Mouse (Mus musculus): Measurements from ENCODE around the gene Cd300a. TPM values are rescaled to one million over a fixed set of nuclear protein-coding genes. Genes with fewer than 3 reads are reported as not detected.

Gene Cd300a
- polyA plus RNA-seq (2012; rRNA removed; ENCODE audit: low replicate concordance), result 3.3 and 4.1 TPM in 2 replicates

DNA sequence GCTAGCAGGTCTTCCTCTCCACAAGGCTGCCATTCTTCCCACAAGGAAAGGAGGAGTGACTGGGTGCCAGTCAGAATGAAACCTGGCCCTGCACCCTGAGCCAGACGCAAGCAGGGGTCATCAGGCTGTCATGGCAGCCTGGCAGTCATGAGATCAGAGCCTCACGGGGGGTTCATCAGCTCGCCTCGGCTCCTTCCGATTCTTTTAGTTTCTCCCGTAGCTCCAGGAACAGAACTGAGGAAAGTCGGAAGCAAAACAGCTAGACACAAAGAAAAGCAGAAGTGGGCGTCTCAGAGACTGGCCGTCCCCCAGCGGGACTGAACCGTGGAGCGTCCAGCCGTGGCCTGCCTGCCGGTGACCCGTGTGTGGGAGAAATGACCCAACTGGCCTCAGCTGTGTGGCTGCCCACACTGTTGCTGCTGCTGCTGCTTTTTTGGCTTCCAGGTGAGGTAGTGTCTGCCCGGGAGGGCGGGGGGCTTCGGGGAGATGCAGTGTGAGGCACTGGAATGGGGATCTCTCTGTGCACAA, at the start of gene Cd300a:
TSS of gene Cd300a (plus strand) at position 51 of the 528 bp plus-strand sequence.

DNA sequence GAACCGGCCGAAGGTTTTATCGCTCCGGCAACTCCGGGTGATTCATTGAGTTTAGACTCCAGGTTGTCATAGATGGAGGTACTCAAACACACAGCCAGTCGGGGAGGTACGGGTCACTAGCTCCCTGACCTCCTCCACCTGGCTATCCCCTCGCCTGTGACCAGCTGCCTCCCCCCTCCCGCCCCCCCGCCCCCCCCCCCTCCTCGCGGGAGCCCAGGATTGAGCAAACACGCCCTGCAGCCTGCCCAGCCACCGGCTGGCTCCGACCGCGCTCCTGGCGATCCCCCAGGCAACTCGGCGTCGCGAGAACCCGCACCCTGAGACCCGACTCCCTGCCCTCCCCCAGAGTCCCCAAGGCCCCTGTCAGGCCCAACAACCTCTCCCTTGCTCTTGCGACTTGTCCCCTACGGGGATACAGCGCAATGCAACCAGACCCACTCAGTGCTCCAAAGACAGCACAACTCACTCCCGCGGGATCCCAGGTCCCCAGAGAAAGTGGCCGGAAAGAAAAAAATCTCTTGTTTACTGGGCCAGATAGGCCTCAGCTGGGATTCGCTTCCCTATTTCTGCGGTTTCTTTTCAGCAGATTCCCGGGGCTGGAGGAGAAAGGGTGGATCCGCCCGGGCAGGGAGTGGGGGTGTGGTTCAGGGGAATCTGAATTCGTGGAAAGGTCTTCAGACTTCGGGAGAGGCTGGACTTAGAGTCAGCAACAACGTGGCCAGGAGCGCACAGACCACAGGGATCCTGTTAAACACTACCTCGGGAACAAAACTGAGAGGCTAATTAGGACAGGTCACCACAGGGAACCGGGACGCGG, 39.2 kb upstream of the Cd300a start, which contains the start of gene Gprc5c:
TSS of gene Gprc5c (plus strand) at position 701 of the 817 bp plus-strand sequence.

DNA sequence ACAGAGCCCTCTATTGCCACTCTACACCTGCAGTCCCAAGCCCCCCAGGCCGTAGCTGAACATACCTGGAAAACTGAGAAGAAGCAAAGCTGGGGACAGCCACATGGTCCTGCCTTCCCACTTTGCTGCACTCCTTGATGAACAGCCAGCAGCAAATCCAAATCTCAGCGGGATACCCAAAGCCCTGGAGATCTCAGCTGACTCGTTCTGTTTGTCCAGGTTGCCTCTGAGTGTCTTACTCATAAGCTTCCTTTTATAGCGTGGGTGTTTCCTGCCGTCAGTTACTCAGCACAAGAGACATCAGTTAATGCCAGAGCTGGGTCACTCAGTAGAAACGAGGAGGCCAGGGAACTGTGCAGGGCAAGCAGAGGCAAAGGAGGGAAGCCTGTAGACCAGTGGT, 44.3 kb downstream of the Cd300a start, which contains the start of gene Cd300lb:
TSS of gene Cd300lb (minus strand) at position 243 of the 400 bp plus-strand sequence.

Other genes with a start within 250 kb of the Cd300a start
- 319 and 590 TPM in 2 replicates for gene Rpl38, start 221.5 kb upstream of the Cd300a start, polyA plus RNA-seq (2012; rRNA removed; ENCODE audit: low replicate concordance)
- 46.9 and 89.7 TPM in 2 replicates for gene Ttyh2, start 214.6 kb upstream of the Cd300a start, polyA plus RNA-seq (2012; rRNA removed; ENCODE audit: low replicate concordance)
- 2.0 and 4.2 TPM in 2 replicates for gene Dnaic2, start 162.6 kb upstream of the Cd300a start, polyA plus RNA-seq (2012; rRNA removed; ENCODE audit: low replicate concordance)
- gene Kif19a, start 124.7 kb upstream of the Cd300a start, polyA plus RNA-seq (2012; rRNA removed; ENCODE audit: low replicate concordance), result 1.3 and 2.2 TPM in 2 replicates
- 0.67 and 0.78 TPM in 2 replicates for gene Btbd17, start 94.1 kb upstream of the Cd300a start, polyA plus RNA-seq (2012; rRNA removed; ENCODE audit: low replicate concordance)
- gene Gpr142, start 91.1 kb upstream of the Cd300a start, polyA plus RNA-seq (2012; rRNA removed; ENCODE audit: low replicate concordance), result 0.12 TPM in 1 of 2 replicates, not detected in the other
- gene Gprc5c, start 38.9 kb upstream of the Cd300a start, polyA plus RNA-seq (2012; rRNA removed; ENCODE audit: low replicate concordance), result 20.8 and 50.7 TPM in 2 replicates
- gene Cd300lb, start 44.3 kb downstream of the Cd300a start, polyA plus RNA-seq (2012; rRNA removed; ENCODE audit: low replicate concordance), result 4.8 and 6.8 TPM in 2 replicates
- gene Cd300c, start 79.1 kb downstream of the Cd300a start, polyA plus RNA-seq (2012; rRNA removed; ENCODE audit: low replicate concordance), result 0.54 TPM in 1 of 2 replicates, not detected in the other
- 4.3 and 5.3 TPM in 2 replicates for gene Cd300ld, start 99.9 kb downstream of the Cd300a start, polyA plus RNA-seq (2012; rRNA removed; ENCODE audit: low replicate concordance)
- 6.8 and 17.5 TPM in 2 replicates for gene Cd300c2, start 111.8 kb downstream of the Cd300a start, polyA plus RNA-seq (2012; rRNA removed; ENCODE audit: low replicate concordance)
- gene Cd300ld2, start 126.2 kb downstream of the Cd300a start, polyA plus RNA-seq (2012; rRNA removed; ENCODE audit: low replicate concordance), result 1.4 and 3.3 TPM in 2 replicates
- gene Cd300ld4, start 137.0 kb downstream of the Cd300a start, polyA plus RNA-seq (2012; rRNA removed; ENCODE audit: low replicate concordance), result 3.3 TPM in 2 replicates
- 7.1 and 7.3 TPM in 2 replicates for gene Cd300ld5, start 147.7 kb downstream of the Cd300a start, polyA plus RNA-seq (2012; rRNA removed; ENCODE audit: low replicate concordance)
- 72.6 and 85.8 TPM in 2 replicates for gene Cd300ld3, start 158.4 kb downstream of the Cd300a start, polyA plus RNA-seq (2012; rRNA removed; ENCODE audit: low replicate concordance)
- 0.20 and 0.30 TPM in 2 replicates for gene Cd300e, start 172.1 kb downstream of the Cd300a start, polyA plus RNA-seq (2012; rRNA removed; ENCODE audit: low replicate concordance)
- 0.99 and 1.1 TPM in 2 replicates for gene Rab37, start 201.4 kb downstream of the Cd300a start, polyA plus RNA-seq (2012; rRNA removed; ENCODE audit: low replicate concordance)
- 0.75 and 6.3 TPM in 2 replicates for gene Cd300lf, start 244.0 kb downstream of the Cd300a start, polyA plus RNA-seq (2012; rRNA removed; ENCODE audit: low replicate concordance)